Mouse (Mus musculus): ENCODE measurements at regions not wholly inside any gene's neighbourhood (a gene's known extent, or its start where the extent isn't known, plus 50 kb on each side); places are given as distances from the start of the nearest gene placed in this dataset.

GRCm38 (mm10) chr3:115779906-115780305, 65.0 kb upstream of the S1pr1 start:
- TF ChIP-seq CTCF (IDR thresholded peaks at IDR 0.05; ENCODE audit: low read depth, low read length) (no peak), POLR2A (IDR thresholded peaks at IDR 0.05; ENCODE audit: borderline replicate concordance, low read depth, low read length) (no peak)

Data from bone marrow macrophage, adult 2 months (primary cell).